Mouse (Mus musculus): ENCODE results near the gene Rnf130. TPM values are rescaled to one million over a fixed set of nuclear protein-coding genes. Genes with fewer than 3 reads are reported as not detected.

The Rnf130 gene
- total RNA-seq (2023) = 100 to 1,000 TPM; 244 to 262 TPM

GRCm38 (mm10) chr11:50024833-50025720, at the start of gene Rnf130:
Gene Rnf130 (plus strand): TSS chr11:50025346.

GRCm38 (mm10) chr11:50130811-50131766, 105.9 kb downstream of the Rnf130 start, which contains the start of gene Tbc1d9b:
Gene Tbc1d9b (plus strand): TSS chr11:50131396.

Other genes with a start within 250 kb of the Rnf130 start
- gene Gfpt2, start 231.2 kb upstream of the Rnf130 start, total RNA-seq (2023) = not detected
- 10 to 100 TPM; 24.1 to 26.7 TPM for gene Mapk9, start 178.6 kb upstream of the Rnf130 start, total RNA-seq (2023)
- not detected for gene Rasgef1c, start 123.5 kb upstream of the Rnf130 start, total RNA-seq (2023)
- gene Tbc1d9b, start 106.0 kb downstream of the Rnf130 start, total RNA-seq (2023) = 10 to 100 TPM; 55.4 to 64.1 TPM
- 1 to 10 TPM; 2.8 to 4.0 TPM for gene Mrnip, start 149.1 kb downstream of the Rnf130 start, total RNA-seq (2023)
- gene Sqstm1, start 185.5 kb downstream of the Rnf130 start, total RNA-seq (2023) = 100 to 1,000 TPM; 315 to 336 TPM
- 10 to 100 TPM; 14.0 to 20.4 TPM for gene Mgat4b, start 185.5 kb downstream of the Rnf130 start, total RNA-seq (2023)
- gene Ltc4s, start 213.3 kb downstream of the Rnf130 start, total RNA-seq (2023) = 1 to 10 TPM in 1 of 2 experiments, under 1 TPM in 1; 0.71 to 1.6 TPM